Mouse (Mus musculus): ENCODE measurements at regions not wholly inside any gene's neighbourhood (a gene's known extent, or its start where the extent isn't known, plus 50 kb on each side); places are given as distances from the start of the nearest gene placed in this dataset.

- no peaks in the 10 kb centered on the region for H3K4me1 ChIP-seq (replicated peaks)
- H3K27ac ChIP-seq (replicated peaks): no peak overlapping the region
- H3K9ac ChIP-seq: no peak overlapping the region
- no peaks in the 10 kb centered on the region for H3K36me3 ChIP-seq
- H3K27me3 ChIP-seq: no peaks in the 10 kb centered on the region
- no peak overlapping the region for H3K4me2 ChIP-seq
- ATAC-seq (ENCODE audit: low read depth): no peak
- H3K4me3 ChIP-seq: no peak overlapping the region
- H3K9me3 ChIP-seq: no peaks in the 10 kb centered on the region
- WGBS: 74% methylated on average over 2 of the region's 2 CpGs
Observed at GRCm38 (mm10) chr8:7964276-7964675, 696.8 kb downstream of the Efnb2 start.

GRCm38 (mm10) chr8:7956745-7957144, 704.3 kb downstream of the Efnb2 start:
- H3K36me3 ChIP-seq: no peaks in the 10 kb centered on the region
- H3K4me2 ChIP-seq: no peak overlapping the region
- H3K27me3 ChIP-seq: no peaks in the 10 kb centered on the region
- no peaks in the 10 kb centered on the region for H3K4me1 ChIP-seq (replicated peaks)
- no peaks in the 10 kb centered on the region for H3K9me3 ChIP-seq
- no peak overlapping the region for H3K4me3 ChIP-seq
- no peak for ATAC-seq (ENCODE audit: low read depth)
- H3K27ac ChIP-seq (replicated peaks): no peak overlapping the region
- no peak overlapping the region for H3K9ac ChIP-seq

- Histone ChIP-seq H3K4me3 (no peak overlapping the region), H3K4me1 (replicated peaks) (no peaks in the 10 kb centered on the region), H3K27ac (replicated peaks) (no peak overlapping the region), H3K36me3 (no peaks in the 10 kb centered on the region), H3K9me3 (no peaks in the 10 kb centered on the region), H3K9ac (no peak overlapping the region), H3K4me2 (no peak overlapping the region), H3K27me3 (no peaks in the 10 kb centered on the region)
- no peak for ATAC-seq (ENCODE audit: low read depth)
- WGBS: 87% methylated on average over 3 of the region's 3 CpGs
Observed at GRCm38 (mm10) chr8:7954851-7955250, 706.2 kb downstream of the Efnb2 start.

GRCm38 (mm10) chr8:7945966-7946775, 714.9 kb downstream of the Efnb2 start:
- no peaks in the 10 kb centered on the region for H3K36me3 ChIP-seq
- peak; percentile 36; the same call in 1 of the 2 replicates for ATAC-seq (ENCODE audit: low read depth)
- no peaks in the 10 kb centered on the region for H3K27me3 ChIP-seq
- H3K27ac ChIP-seq (replicated peaks): no peak overlapping the region
- peaks cover 11% of the 10 kb centered on the region; the same call in 1 of the 2 replicates for H3K4me1 ChIP-seq (replicated peaks)
- H3K4me3 ChIP-seq: no peak overlapping the region
- no peak overlapping the region for H3K4me2 ChIP-seq
- 48% methylated on average over 10 of the region's 10 CpGs for WGBS
- H3K9ac ChIP-seq: no peak overlapping the region
- H3K9me3 ChIP-seq: no peaks in the 10 kb centered on the region

- Histone ChIP-seq H3K27me3 (no peaks in the 10 kb centered on the region), H3K9me3 (no peaks in the 10 kb centered on the region), H3K4me1 (replicated peaks) (no peaks in the 10 kb centered on the region), H3K36me3 (no peaks in the 10 kb centered on the region), H3K4me3 (no peak overlapping the region), H3K4me2 (no peak overlapping the region), H3K9ac (no peak overlapping the region), H3K27ac (replicated peaks) (no peak overlapping the region)
- 91% methylated on average over 2 of the region's 2 CpGs for WGBS
- no peak for ATAC-seq (ENCODE audit: low read depth)
Observed at GRCm38 (mm10) chr8:7936596-7936995, 724.4 kb downstream of the Efnb2 start.

- H3K9ac ChIP-seq: no peak overlapping the region
- no peak overlapping the region for H3K27ac ChIP-seq (replicated peaks)
- no peak for ATAC-seq (ENCODE audit: low read depth)
- H3K9me3 ChIP-seq: no peaks in the 10 kb centered on the region
- H3K27me3 ChIP-seq: no peaks in the 10 kb centered on the region
- 85% methylated on average over 8 of the region's 8 CpGs for WGBS
- no peak overlapping the region for H3K4me2 ChIP-seq
- no peaks in the 10 kb centered on the region for H3K36me3 ChIP-seq
- H3K4me3 ChIP-seq: no peak overlapping the region
- no peaks in the 10 kb centered on the region for H3K4me1 ChIP-seq (replicated peaks)
Observed at GRCm38 (mm10) chr8:7919416-7919815, 741.6 kb downstream of the Efnb2 start.

- no peak overlapping the region for H3K27ac ChIP-seq (replicated peaks)
- no peaks in the 10 kb centered on the region for H3K27me3 ChIP-seq
- H3K4me3 ChIP-seq: no peak overlapping the region
- H3K9ac ChIP-seq: no peak overlapping the region
- H3K9me3 ChIP-seq: no peaks in the 10 kb centered on the region
- ATAC-seq (ENCODE audit: low read depth): no peak
- WGBS: 87% methylated on average over 3 of the region's 3 CpGs
- H3K36me3 ChIP-seq: no peaks in the 10 kb centered on the region
- no peak overlapping the region for H3K4me2 ChIP-seq
- no peaks in the 10 kb centered on the region for H3K4me1 ChIP-seq (replicated peaks)
Observed at GRCm38 (mm10) chr8:7894338-7894737, 766.7 kb downstream of the Efnb2 start.

- no peaks in the 10 kb centered on the region for H3K27me3 ChIP-seq
- H3K4me2 ChIP-seq: no peak overlapping the region
- no peaks in the 10 kb centered on the region for H3K9me3 ChIP-seq
- no peak overlapping the region for H3K9ac ChIP-seq
- no peak for ATAC-seq (ENCODE audit: low read depth)
- no peaks in the 10 kb centered on the region for H3K36me3 ChIP-seq
- 81% methylated on average over 1 of the region's 1 CpGs for WGBS
- H3K4me3 ChIP-seq: no peak overlapping the region
- H3K4me1 ChIP-seq (replicated peaks): no peaks in the 10 kb centered on the region
- H3K27ac ChIP-seq (replicated peaks): no peak overlapping the region
Observed at GRCm38 (mm10) chr8:7853169-7853568, 807.9 kb downstream of the Efnb2 start.

- no peak for ATAC-seq (ENCODE audit: low read depth)
- Histone ChIP-seq H3K27ac (replicated peaks) (no peak overlapping the region), H3K4me3 (no peak overlapping the region), H3K9ac (no peak overlapping the region), H3K4me2 (no peak overlapping the region), H3K27me3 (no peaks in the 10 kb centered on the region), H3K36me3 (no peaks in the 10 kb centered on the region), H3K4me1 (replicated peaks) (no peaks in the 10 kb centered on the region), H3K9me3 (no peaks in the 10 kb centered on the region)
Observed at GRCm38 (mm10) chr8:7850573-7850972, 810.5 kb downstream of the Efnb2 start.

- no peaks in the 10 kb centered on the region for H3K27me3 ChIP-seq
- ATAC-seq (ENCODE audit: low read depth): no peak
- H3K9ac ChIP-seq: no peak overlapping the region
- no peak overlapping the region for H3K4me3 ChIP-seq
- H3K4me2 ChIP-seq: no peak overlapping the region
- WGBS: 54% methylated on average over 5 of the region's 5 CpGs
- H3K27ac ChIP-seq (replicated peaks): no peak overlapping the region
- H3K4me1 ChIP-seq (replicated peaks): no peaks in the 10 kb centered on the region
- H3K36me3 ChIP-seq: no peaks in the 10 kb centered on the region
- H3K9me3 ChIP-seq: no peaks in the 10 kb centered on the region
Observed at GRCm38 (mm10) chr8:7831948-7832347, 829.1 kb downstream of the Efnb2 start.

GRCm38 (mm10) chr8:7827811-7828210, 833.2 kb downstream of the Efnb2 start:
- WGBS: 81% methylated on average over 1 of the region's 1 CpGs
- Histone ChIP-seq H3K4me3 (no peak overlapping the region), H3K9me3 (no peaks in the 10 kb centered on the region), H3K36me3 (no peaks in the 10 kb centered on the region), H3K9ac (no peak overlapping the region), H3K4me2 (no peak overlapping the region), H3K4me1 (replicated peaks) (no peaks in the 10 kb centered on the region), H3K27me3 (no peaks in the 10 kb centered on the region), H3K27ac (replicated peaks) (no peak overlapping the region)
- ATAC-seq (ENCODE audit: low read depth): no peak

GRCm38 (mm10) chr8:7808395-7808794, 852.6 kb downstream of the Efnb2 start:
- Histone ChIP-seq H3K27ac (replicated peaks) (no peak overlapping the region), H3K9me3 (no peaks in the 10 kb centered on the region), H3K9ac (no peak overlapping the region), H3K4me3 (no peak overlapping the region), H3K4me1 (replicated peaks) (no peaks in the 10 kb centered on the region), H3K27me3 (no peaks in the 10 kb centered on the region), H3K36me3 (no peaks in the 10 kb centered on the region), H3K4me2 (no peak overlapping the region)
- ATAC-seq (ENCODE audit: low read depth): no peak
- WGBS: 88% methylated on average over 1 of the region's 1 CpGs

- no peak for ATAC-seq (ENCODE audit: low read depth)
- no peaks in the 10 kb centered on the region for H3K36me3 ChIP-seq
Observed at GRCm38 (mm10) chr8:7799221-7799620, 861.8 kb downstream of the Efnb2 start.

More at GRCm38 (mm10) chr8:7799221-7799620, 861.8 kb downstream of the Efnb2 start:
- WGBS: 82% methylated on average over 3 of the region's 3 CpGs
- H3K9me3 ChIP-seq: no peaks in the 10 kb centered on the region
- no peak overlapping the region for H3K27ac ChIP-seq (replicated peaks)
- no peaks in the 10 kb centered on the region for H3K27me3 ChIP-seq
- H3K4me1 ChIP-seq (replicated peaks): no peaks in the 10 kb centered on the region
- no peak overlapping the region for H3K9ac ChIP-seq
- no peak overlapping the region for H3K4me3 ChIP-seq
- no peak overlapping the region for H3K4me2 ChIP-seq
